Mouse (Mus musculus): ENCODE measurements around the gene Ctrl.

DNA sequence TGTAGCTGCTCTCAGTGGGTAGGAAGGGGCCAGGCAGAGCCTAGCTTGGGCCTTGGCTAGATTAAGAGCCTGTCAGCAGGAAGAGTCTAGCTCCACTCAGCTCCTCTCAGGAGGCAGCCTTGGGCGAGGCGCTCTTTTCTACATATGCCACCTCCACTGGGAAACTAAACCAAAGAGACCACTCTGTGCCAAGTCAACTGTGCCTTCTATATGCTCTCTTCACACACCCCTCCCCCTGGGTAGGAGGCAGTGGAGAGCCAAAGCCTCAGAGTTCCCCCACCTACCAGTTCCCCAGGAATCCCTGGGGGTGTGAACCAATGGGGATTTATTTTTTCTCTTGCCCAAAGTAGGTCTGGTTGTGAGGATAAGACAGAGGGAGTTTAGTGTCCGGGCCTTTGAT is 2.4 kb downstream of the Ctrl start:
- TF ChIP-seq CTCF (IDR thresholded peaks at IDR 0.05; ENCODE audit: low read depth) (no peak), EP300 (IDR thresholded peaks at IDR 0.05; ENCODE audit: low read depth) (no peak)

All from liver, embryonic 14.5 days (tissue).